Mouse (Mus musculus) A20 (cell line): ENCODE data around the gene Unc5a.

Source experiments
- DNase-seq: peaks from one replicate; pipeline ENCODE4 v3.0.0-alpha.2; 2011; ENCODE audit warnings: low read depth, low spot score

Gene Unc5a

DNA sequence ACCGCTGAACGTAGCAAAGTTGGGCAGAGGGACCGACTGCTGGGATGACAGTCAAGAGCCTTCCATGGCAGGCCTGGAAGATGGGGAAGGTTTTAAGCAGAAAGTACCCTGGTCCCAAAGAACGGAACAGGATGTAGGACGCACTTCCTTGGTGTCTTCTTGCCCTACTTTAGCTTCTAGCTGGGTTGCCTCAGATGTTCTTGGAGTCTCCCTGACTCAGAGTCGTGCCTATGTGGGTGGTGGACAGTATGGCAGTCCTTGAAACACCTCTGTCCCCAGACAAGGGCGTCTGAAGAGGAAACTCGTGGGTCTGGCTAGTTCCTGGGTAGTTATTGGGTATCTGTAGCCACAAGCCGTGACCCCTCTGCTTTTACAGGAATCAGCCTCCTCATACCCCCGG is 52.9 kb downstream of the Unc5a start:
- DNase-seq = no peak

DNA sequence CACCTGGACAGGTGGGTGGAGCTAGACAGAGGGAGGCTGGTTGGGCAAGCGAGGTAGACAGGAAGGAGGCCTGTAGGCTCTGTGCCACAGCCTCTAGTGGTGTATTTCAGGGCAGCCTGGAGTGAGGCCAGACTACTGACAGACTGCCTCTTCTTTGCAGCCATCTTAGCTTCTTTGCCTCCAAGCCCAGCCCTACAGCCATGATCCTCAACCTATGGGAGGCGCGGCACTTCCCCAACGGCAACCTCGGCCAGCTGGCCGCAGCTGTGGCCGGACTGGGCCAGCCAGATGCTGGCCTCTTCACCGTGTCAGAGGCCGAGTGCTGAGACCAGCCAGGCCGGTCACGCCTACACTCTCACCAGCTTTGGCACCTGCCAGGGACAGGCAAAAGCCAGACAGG is 55.4 kb downstream of the Unc5a start:
- DNase-seq = no peak

DNA sequence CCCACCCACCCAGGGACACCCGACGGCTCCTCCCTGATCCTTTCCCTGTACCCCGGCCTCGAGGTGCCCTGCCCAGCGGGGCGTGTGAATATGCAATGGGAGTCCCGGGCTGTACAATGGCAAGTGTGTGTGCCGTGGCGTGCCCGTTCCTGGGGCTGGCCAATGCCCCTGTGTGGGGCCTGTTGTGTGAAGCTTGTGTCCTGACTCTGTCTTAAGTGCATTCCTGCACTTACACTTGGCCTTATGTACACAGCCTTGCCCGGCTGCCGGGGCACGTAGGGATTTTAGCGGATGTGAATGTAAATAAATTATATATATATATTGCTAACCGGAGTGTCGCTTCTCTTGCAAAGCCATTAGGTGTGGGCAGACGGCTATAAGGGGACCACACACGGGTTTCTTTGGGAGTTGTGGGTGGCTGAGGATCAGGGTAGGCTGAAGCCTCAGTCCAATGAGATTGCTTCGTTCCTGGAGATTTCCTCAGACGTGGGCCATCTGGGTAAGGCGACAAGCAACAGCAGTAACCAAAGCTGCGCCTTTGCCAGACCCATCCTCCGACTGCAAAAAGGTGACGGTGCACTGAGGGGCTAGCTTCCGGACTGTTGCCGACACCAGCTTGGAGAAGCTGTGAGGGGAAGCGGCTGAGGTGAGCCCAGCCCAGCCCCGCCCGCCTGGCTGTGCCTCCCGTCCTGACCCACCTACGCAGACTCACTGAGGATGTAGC is 56.6 kb downstream of the Unc5a start:
- DNase-seq = no peak

DNA sequence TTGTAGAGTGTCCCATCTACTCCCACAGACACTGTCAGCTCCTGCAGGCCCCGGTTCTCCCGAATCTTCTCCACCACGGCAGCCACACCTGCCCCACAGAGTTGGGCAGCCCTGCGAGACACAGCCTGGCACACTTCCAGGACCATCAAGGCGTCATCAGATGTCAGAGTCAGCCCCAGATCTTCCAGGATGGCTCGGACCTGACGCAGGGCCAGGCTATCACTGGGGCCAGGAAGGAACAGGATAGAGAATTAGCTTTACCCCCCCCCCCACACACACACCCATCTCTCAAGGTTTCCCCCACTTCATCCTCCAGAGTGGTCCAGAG is 57.2 kb downstream of the Unc5a start:
- no peak for DNase-seq

DNA sequence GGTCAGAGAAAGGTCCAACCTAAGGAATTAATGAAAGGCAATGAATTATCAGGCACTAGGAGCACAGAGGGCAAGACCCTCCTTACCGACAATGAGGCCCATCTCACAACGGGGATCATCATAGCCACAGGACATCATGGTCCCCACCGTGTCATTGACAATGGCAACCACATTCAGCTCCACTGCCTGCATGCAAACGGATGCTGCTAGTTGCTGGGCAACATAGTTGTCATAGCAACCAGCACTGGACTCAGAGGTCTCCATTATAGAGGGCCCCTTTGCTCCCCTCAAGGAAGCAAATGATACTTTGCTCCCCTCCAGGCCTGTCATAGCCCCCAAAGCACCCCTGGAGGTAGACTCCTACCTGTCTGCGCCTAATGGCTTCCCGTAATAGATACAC is 59.4 kb downstream of the Unc5a start:
- DNase-seq = no peak

DNA sequence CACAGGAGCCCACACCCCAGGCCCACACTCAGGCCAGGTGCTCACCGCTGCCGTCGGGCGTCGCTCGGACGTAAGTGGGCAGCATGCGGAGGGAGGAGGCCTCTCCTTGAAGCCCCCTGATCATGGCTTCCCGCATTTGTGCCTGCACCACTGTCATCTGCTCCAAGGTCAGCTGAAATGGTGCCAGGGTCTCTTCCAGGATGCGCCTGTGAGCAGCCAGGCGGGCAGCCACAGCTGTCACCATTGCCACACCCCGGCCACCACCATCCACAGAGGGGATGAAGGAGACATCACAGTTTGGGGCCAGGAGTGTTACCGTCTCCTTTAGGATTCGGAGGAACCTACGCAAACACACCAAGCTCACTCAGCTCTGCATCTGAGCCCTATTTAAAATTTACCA is 61.9 kb downstream of the Unc5a start:
- DNase-seq = no peak

DNA sequence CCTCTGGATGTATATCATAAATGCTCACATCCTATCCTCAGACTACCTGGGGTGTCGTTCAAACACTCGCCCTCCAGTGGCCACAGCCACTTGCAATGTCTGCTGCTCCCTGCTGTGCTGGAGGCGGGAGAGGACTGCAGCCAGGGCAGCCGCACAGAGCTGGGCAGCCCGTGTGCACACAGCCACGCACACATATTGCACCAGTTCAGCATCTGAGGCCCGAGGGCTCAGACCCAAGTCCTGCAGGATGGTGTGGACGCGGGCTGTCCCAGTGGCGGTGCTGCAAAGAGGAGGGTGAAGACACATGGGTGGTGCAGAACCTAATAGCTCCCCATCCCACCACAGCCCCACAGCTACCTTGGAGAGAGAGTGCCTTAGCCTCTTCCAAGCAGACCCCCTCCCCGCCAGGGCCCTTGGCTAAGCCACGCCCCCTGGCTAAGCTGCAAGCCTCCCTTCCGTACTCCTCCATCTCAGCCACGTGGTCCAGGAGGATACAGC is 62.8 kb downstream of the Unc5a start:
- DNase-seq = no peak

DNA sequence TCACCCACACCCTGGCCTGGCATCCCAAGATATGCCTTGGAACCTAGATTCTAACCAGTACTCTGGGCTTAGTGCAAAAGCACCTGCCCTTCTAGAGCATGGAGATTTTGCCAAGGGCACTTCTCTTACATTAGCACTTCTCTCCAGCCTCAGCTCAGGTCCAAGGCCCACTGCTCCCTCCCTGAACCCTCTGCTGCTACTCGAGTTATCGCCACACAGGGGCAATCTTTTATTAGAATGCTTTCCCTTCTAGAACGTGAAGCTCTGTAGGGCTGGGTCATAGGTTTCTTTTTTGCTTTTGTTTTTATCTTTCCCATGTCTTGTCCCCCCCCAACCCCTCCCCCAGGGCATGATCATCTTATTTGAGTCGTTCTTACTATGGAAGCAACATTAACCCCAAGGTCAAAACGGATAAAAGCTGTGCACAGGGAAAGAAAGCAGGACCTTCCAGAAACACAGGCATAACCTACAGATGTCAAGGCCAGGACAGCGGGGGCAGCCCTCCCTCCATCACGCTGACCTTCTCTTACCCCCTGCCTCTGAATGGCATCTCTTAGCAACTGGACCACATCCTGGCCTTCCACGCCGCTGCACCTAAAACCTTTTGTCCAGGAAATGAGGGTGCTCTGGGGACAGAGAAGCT is 64.6 kb downstream of the Unc5a start:
- DNase-seq = peak; percentile 35

DNA sequence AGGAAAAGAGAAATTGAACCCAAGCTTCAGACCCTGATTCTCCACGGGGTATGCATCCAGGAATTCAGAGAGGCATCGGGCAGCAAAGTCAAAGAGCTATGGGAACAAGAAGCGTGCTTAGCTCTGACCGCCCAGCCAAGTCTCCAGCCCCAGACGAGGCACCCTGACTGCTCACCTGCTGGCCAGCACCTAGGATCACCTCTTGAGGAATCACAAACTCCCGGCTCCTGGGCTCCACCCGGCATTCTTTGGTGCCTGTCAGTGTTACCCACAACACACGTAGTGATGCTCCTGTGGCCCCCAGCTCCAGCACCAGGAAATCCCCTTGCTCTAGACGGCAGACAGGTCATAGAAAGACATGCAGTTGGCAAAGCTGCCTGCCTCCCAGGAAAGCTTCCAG is 65.2 kb downstream of the Unc5a start:
- DNase-seq = no peak

DNA sequence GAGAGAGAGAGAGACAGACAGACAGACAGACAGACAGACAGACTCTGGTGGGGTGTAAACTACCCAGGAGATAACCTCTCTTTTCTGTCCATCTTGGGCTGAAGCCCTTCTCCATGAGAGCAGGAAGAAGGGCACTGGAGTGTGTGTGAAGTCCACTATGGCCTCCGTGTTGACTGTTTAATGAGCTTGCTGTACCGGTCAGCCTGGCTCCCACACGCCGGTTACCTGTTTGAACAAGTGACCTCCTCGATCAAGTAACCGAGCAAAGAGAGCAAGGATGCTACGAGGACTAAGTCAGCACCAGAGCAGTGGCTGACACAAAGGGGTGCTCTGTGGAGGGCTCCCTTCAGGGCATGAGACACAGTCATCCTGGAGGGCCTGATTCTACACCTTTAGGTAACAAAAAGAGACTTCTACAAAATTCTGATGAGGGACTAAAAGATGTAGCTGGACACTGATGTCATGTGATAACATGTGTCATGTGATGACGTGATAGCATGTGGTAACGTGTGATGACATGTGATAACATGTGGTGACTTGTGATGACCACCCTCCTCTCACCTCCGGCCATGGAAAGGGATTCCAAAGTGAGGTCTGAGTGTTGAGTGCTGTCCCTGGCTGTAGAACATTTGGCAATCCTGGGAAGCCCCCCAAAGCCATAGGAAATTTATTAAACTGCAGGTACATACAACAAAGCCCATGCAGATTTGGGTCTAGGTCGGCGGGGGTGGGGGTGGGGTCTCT is 68.1 kb downstream of the Unc5a start:
- DNase-seq = no peak

DNA sequence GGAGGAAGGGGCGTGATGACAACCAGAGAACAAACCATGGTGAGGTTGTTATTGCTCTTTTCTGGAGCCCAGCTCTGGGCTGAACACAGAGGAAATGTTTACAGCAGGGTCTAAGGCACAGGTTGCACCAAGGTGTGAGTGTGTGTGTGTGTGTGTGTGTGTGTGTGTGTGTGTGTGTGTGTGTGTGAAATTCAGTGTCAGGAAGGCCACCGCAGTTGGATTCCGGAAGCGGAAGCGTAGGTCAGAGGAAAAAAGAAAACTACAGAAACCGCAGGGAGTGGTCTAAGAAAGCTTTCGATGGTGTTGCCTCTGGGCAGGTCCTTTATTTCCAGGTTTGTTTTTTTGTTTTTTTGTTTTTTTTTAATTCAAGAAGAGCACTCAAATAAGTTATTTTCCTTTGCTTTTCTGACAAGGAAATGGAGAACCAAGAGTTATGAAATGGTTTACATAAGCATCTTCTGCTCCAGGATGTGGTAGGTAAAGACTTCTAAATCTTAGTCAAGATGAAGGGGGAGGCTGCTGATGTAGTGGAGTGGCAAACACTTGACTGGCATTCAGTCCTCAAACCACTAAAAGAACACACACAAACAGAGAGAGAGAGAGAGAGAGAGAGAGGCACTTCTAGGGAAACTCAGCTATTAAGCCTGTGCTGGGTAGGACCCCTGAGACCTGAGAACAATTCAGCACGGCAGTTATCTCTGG is 68.8 kb downstream of the Unc5a start:
- no peak for DNase-seq

DNA sequence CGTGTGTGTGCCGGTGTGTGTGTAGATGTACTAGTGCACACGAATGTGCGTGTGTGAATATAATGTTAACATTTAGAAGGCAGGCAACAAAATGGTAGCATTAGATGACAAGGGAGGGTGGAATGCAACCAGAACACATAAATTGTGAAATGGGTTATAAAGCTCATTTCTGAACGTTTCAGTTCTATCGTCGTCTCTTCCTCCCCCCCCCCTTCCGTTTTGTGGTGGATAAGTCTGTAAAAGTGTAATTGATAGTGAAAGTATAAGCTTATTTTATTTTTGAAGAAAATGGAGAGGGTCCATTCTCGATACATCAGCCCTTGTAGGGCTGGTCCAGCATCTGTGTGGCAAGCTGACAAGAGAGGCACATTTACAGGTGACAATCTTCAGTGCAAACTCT is 69.5 kb downstream of the Unc5a start:
- DNase-seq = no peak

DNA sequence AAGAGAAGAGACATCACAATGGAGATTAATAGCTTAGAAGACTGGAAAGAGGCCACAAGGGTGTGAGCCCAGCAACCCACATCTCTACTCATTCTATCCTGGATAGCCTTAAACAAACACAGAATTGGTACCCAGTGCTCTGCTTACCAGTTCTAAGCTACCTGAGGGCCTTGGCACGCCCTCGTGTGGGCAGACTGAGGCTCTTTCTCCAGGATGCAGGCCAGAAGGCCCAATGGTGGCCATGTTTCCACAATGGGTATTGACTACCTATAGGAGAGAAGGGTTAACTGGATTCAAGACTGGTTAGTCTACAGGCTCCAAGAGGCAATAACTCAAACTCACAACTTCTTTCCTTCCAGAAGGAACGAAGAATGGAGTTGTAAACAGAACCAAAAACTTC is 70.0 kb downstream of the Unc5a start:
- DNase-seq = no peak

DNA sequence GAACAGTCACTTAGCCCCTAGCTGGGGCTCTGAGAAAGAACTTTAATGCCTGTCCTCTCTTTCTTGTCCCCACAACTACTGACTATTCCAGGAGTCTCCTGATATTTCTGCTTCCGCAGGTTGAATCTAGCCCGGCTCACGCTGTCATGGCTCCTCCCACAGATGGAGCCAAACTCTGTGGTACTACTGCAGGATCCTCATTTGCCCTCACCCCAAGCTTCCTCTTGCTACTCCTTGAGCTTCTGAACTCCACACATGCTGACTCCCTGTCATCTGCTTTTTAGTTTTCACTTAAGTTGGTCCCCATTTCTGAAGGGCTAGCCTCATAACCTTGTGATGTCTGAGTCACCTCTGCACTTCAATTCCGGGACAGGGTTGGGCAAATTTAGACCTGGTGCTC is 70.8 kb downstream of the Unc5a start:
- DNase-seq = no peak

DNA sequence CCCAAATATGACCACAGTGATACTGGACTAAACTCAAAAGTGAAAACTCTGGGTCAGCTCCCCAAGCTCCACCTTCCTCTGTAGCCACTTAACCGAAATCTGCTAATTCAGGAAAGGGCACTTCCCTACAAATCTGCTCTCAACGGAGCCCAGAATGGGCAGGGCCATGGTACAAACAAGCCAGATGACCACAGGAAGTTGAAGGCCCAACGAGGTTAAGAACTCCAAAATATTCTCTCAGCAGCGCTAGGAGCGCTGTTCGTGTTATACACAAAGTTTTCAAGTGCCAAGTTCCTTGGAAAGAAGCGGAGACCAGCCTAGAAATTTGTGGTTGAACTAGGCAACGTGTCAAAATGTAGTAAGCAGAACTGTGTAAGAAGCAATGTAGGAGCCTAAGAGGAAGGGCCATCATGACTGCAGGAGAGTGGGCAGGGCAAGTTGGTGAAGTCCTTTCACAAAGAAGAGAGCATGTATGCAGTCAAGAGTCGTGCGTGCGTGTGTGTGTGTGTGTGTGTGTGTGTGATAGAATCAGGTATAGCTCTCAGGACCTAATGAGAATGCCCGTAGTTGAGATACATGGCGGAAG is 72.1 kb downstream of the Unc5a start, which contains the start of gene Hk3:
Hk3 (minus strand) TSS at position 192 of the 586 bp plus-strand sequence.
- no peak for DNase-seq

DNA sequence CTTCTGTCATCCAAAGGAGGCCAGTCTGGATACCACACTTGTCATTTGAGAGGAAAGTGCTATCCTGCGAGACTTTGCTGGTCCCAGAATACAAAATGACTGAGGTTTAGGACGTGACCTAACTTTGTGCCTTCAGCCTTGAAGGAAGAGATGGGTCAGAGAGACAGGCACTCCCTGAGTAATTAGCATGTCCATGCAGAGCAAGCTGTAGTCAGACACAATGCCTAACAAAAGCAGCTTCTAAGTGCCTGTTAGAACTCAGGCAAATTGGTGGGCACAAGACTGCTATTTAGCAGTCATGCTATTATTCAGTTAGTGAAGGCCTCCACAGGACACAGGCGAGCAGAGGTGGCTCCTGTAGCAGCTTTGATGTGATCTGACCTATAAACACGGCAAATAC is 73.0 kb downstream of the Unc5a start:
- DNase-seq = no peak

DNA sequence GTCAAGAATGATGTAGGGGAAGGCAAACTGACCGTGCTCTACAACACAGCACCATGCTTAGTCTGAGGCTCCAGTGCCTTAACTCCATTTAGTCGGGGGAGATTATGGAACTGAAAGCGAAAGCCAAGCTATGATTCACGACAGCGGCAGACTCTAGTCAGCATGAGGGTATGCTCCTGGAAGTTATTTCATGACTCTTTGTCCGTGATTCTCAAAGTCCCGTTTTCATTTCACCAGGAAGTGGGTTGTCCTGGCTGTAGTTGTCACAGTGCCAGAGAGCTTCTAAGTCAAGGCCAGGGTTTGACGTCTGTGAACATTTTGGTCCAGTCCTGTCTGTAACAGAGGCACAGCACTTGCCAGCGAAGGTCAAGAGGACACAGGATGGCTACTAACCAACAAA is 73.5 kb downstream of the Unc5a start:
- DNase-seq = peak; percentile 81

DNA sequence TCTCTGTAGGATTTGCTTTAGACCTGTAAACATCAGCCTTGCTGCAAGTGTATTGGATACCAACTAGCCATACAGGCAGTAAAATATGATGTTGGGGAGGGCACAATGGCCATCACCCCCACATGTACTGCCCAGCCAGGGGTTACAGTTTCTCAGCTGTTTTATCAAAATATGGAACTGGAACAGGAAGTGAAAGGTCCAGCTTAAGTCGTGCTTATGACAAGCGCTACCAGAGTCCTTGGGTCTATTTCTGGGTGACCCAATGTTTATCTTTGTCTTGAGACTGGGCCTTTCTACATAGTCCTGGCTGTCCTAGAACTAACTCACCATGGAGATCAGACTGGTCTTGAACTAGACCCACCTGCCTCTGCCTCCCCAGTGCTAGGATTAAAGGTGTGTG is 75.0 kb downstream of the Unc5a start:
- DNase-seq = peak; percentile 65

DNA sequence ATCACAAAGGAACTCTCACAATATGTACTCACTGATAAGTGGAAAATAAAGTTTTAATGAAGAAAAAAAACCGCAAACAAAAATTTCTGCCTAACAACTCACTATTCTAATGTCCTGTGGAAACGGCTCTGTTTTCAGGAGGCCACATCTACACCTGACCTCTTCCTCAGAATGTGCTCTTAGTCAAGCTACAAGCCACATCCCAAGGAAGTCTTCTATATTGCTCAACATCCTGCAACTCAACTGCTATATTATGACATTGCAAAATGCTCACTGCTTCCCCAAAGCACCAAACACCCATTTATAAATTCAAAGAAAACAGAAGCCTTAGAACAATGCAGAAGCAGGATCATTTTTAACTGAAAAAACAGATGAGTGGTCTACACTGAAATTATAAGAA is 90.8 kb downstream of the Unc5a start:
- no peak for DNase-seq

DNA sequence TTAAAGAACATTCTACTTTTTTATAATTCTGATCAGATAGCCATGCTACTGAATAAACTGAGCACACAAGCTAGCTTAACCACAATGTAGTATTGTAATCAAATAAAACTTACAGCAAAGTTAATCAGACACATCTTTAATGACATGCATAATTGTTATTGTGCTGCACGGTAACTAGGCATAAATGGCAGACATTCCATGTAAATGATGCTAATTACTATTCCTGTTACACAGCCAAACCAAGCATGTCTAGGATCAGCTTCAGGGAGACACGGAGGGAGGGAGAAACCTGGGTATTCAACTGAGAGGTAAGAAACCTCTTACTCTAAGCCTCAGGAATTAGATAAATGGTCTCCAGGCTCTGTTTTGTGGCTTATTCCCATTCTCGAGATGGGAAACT is 98.5 kb downstream of the Unc5a start:
- DNase-seq = no peak
